Mouse (Mus musculus): Measurements from ENCODE around the gene Srebf2. TPM values are rescaled to one million over a fixed set of nuclear protein-coding genes. Genes with fewer than 3 reads are reported as not detected.
"Not testable (repeated sequence)": the region's sequence is repeated elsewhere in the genome, so short reads cannot be mapped to it uniquely, and the experiment has no call there.

Gene Srebf2
- total RNA-seq (2017): 64.0 and 83.8 TPM in 2 replicates

DNA sequence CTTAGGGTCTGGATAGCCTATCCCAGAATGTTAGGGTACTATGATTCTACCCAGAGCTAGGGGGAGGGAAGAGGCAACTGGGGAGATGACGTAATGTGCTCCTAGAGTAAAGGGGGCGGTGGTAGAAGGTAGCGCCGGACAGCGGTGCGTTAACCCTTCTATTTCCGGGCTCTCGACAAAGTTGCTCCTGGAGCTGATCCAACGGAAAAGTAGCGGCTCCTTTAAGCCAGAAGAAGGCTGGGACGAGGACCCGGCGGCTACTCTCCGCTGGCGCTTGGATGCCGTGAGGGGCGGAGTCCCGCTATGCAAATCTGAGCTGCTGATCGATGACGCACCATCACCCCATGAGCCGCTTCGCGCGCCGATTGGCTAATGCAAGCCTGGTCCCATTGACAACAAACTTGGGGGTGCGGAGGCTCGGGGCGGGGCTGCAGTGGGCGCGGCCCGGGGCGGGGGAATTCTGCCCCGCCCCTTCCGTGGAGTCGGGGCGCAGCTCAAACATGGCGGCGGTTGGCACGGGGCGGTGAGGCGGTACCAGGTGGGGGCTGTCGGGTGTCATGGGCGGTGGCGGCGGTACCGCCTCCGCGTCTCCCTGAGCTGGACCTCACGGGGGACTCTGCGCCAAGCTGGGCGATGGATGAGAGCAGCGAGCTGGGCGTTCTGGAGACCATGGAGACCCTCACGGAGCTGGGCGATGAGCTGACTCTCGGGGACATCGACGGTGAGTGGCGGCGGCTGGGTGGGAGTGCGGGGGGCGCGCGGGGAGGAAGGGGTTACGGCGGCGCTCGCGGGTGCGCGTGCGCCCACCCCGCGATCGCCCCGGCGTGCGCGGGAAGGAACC is at the start of gene Srebf2:
TSS of gene Srebf2 (plus strand) at position 412 of the 841 bp plus-strand sequence.
- peak; percentile 94 to 96 for ATAC-seq (replicated peaks in 1 of 2; ENCODE audit: insufficient read depth in 1 of 2, low FRiP score in 2 of 2, low TSS enrichment in 1 of 2, low read depth in 1 of 2, poor library complexity in 2 of 2, severe bottlenecking in 2 of 2)

DNA sequence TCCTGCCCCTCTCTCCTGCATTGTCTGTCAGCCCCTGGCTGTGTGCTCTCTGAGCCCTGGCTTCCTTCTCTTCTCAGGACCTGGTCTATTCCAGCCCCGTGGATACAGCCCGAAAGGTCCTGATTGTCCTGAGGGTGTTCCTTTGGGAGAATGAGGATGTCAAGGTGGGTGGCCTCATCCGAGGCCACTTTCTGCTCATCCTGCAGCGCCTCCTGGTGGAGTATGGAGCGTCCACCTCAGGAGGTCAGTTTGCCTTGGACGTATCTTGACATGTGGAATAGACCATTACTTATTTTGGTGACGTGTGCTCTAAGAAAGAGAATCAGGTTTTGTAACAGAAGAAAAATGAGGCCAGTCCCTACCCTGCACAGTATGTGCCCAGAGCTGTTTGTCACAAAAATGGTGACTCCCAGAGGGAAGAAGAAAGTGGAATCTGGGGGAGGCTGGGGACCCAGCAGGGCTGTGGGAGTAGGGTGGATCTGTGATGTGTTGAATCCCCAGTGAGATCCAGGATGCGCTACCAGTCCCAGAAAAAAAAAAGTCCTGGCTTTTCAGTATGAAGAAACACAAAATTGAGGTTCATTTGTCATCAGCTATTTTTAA is 39.9 kb upstream of the Srebf2 start:
- ATAC-seq (replicated peaks in 1 of 2; ENCODE audit: insufficient read depth in 1 of 2, low FRiP score in 2 of 2, low TSS enrichment in 1 of 2, low read depth in 1 of 2, poor library complexity in 2 of 2, severe bottlenecking in 2 of 2): no peak

DNA sequence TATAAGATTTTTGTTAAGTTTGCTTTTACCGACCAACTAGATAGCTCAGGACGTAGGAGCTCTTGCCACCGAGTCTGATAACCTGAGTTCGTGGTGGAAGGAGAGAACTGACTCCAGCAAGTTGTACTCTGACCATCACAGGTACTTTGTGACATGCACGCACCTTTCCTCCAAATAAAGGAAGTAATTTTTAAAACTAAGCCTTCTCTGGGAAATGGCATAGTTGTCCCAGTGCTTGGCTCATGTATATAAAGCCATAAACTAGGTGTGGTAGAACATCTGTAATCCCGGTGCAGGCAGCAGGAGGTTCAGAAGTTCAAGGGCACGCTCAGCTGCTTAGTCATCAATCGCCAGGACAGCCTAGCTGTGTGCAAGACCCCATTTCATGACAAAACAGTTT is 26.4 kb upstream of the Srebf2 start:
- no peak for ATAC-seq (replicated peaks in 1 of 2; ENCODE audit: insufficient read depth in 1 of 2, low FRiP score in 2 of 2, low TSS enrichment in 1 of 2, low read depth in 1 of 2, poor library complexity in 2 of 2, severe bottlenecking in 2 of 2)

DNA sequence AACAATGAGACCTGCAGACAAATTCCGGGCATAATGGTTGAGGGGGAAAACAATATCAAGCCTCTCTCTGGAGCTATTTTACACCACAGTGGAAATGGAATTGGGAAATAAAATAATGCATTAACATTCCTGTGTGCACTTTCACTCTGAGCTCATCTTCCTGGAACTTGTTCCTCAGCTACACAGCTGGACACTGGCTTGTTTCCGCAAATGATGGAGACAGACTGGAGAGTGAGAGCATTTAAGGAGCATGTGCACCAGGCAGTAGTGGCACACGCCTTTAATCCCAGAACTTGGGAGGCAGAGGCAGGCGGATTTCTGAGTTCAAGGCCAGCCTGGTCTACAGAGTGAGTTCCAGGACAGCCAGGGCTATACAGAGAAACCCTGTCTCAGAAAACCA is 20.3 kb upstream of the Srebf2 start:
- ATAC-seq (replicated peaks in 1 of 2; ENCODE audit: insufficient read depth in 1 of 2, low FRiP score in 2 of 2, low TSS enrichment in 1 of 2, low read depth in 1 of 2, poor library complexity in 2 of 2, severe bottlenecking in 2 of 2): not testable (repeated sequence)

DNA sequence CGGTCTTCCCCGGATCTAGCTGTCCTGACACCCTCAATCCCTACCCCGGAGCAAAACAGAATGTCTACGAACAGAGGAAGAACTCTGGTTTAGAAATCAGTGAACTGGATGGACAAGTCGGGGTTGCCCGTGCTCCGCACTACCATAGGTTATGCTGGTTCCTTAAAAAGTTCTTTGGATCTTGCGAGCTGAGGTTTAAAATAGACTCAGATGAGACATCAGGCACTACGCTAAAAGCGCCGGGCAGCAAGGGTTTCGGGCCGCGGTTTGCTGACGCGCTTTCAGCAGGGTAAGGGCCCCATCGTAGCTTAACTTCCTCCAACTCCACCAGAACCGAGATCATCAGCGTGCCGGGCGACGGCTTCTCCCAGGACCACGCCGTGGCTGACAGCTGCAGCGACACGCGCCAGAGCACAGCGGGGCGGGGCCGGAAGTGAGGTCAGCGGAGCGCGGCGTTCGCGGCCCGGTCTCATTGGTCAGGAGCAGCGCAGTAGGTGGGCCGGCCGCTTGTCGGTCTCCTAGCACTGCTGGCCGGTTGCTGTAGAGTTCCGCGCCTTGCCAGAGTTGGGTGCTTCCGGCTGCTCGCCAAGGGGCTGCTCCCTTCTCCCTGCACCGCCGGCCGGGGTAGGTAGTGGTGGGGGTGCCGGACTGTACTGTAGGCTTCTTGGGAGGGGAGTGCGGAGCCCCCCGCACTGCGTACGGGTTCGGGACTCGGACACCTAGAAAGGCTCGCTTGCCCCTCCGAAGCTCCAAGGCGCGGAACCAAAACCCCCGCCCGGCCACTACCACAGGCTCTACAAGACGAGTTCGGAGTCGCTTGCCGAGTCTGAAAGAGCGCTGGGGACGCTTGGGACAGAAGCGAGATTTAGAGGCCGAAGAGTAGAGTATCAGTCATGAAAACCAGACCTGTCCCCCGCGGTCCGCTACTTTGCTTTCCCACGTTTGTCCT is 19.3 kb upstream of the Srebf2 start, which contains the start of gene Ccdc134:
TSS of gene Ccdc134 (plus strand) at position 497 of the 949 bp plus-strand sequence.
- ATAC-seq (replicated peaks in 1 of 2; ENCODE audit: insufficient read depth in 1 of 2, low FRiP score in 2 of 2, low TSS enrichment in 1 of 2, low read depth in 1 of 2, poor library complexity in 2 of 2, severe bottlenecking in 2 of 2): peak; percentile 95 to 99

DNA sequence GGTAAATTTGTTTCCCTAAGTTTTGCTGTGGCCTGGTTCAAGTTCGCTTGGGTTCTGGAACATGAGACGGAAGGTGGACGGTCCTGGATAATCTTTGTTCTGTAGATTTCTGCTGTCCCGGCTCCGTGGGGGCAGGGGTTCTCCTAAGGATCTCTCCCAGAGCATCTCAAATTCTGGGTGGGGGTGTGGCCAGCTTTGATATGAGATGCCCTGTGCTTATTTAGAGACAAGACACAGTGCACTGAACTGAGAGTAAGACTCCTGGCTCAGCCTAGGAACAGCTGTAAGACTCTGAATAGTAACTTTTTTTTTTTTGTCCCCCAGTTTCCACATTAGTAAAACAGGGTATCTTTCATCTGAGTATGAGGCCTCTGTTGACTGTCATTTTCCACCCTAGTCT is 18.6 kb upstream of the Srebf2 start:
- no peak for ATAC-seq (replicated peaks in 1 of 2; ENCODE audit: insufficient read depth in 1 of 2, low FRiP score in 2 of 2, low TSS enrichment in 1 of 2, low read depth in 1 of 2, poor library complexity in 2 of 2, severe bottlenecking in 2 of 2)

DNA sequence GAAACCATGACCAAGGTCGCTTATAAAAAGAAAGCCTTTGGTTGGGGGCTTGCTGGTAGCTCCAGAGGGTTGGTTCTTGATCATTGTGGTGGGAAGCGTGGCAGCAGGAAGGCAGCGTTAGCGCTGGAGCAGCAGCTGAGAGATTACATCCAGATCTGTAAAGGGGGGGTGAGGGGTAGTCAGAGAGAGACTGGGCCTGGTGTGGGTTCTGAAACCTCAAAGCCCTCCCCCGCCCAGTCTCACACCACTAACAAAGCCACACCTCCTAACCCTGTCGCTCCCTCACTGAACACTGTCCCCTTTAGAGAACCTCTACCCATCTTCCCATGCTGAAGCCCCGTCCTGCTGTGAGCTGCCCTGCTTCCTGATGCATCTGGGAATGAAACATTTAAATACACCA is 16.4 kb upstream of the Srebf2 start:
- ATAC-seq (replicated peaks in 1 of 2; ENCODE audit: insufficient read depth in 1 of 2, low FRiP score in 2 of 2, low TSS enrichment in 1 of 2, low read depth in 1 of 2, poor library complexity in 2 of 2, severe bottlenecking in 2 of 2): no peak

DNA sequence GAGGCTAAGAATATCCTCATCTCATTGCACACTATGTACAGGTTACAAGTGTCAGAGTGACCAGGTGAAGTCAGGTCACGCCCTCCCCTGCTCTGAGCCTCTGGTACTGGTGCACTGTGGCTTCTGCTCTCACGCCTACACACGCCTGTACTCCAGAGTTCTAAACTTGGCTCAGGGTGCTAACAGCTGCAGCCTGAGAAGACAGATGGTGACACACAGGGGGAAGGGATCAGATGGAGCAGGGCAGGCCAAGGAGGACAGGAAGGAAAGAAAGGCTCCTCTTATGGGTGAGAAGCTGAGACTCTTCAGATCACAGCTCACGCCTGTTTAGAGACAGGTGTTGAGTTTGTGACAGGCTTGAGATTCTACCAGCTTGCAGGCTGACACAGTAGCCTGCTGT is 11.6 kb upstream of the Srebf2 start:
- no peak for ATAC-seq (replicated peaks in 1 of 2; ENCODE audit: insufficient read depth in 1 of 2, low FRiP score in 2 of 2, low TSS enrichment in 1 of 2, low read depth in 1 of 2, poor library complexity in 2 of 2, severe bottlenecking in 2 of 2)

DNA sequence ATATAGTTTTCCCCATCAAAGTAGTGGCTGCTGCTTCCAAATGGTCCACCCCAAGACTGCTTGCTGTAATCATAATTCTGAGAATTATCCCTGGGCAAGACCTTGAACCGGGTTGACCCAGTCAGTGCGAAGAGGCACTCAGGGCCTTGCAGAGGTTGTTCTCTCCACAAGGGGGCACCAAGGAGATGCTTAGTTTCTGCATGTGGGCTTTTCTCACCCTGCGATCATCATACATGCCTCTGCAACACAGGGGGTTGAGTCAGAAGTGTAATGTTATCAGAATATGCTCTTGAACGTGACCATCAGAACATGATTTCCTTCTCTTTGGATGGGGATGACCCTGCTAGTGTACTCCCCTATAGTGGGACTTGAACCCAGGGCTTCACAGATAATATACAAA is 8.4 kb upstream of the Srebf2 start:
- ATAC-seq (replicated peaks in 1 of 2; ENCODE audit: insufficient read depth in 1 of 2, low FRiP score in 2 of 2, low TSS enrichment in 1 of 2, low read depth in 1 of 2, poor library complexity in 2 of 2, severe bottlenecking in 2 of 2): peak; percentile 75; a peak in 3 of 4 replicates

DNA sequence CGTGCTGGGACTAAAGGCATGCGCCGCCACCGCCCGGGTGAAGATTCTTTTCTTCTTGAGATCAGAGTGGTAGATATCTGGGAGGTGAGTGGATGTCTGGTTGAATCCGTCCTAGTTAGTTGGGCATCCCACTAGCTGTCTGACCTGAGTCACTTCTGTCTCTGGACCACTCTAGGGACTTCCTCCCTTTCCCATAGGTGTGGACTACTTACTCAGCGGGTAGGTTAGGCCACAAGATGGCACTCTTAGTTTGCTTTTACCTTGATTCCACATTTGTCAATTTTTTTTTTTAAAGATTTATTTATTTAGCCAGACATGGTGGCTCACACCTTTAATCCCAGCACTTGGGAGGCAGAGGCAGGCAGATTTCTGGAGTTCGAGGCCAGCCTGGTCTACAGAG is 7.8 kb upstream of the Srebf2 start:
- no peak for ATAC-seq (replicated peaks in 1 of 2; ENCODE audit: insufficient read depth in 1 of 2, low FRiP score in 2 of 2, low TSS enrichment in 1 of 2, low read depth in 1 of 2, poor library complexity in 2 of 2, severe bottlenecking in 2 of 2)

DNA sequence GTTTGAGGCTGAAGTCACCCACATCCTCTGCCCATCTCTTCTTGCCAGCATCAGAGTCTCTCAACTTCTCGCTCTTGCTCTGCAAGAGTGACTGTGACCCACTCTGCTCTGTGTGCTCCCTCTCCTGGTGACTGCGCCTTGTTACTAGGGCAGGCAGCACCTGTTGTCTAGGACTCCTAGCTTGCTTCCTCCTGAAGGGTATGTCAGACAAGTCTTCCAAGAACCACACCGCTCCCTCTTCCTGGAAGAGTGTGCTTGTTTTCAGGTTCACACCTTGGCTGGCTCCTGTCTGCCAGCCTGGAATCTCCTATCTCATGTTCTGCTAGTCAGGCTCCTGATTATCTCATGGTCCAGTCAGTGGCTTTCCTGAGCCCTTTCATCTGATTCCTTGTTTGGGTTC is 6.6 kb upstream of the Srebf2 start:
- no peak; a peak in 1 of 4 replicates for ATAC-seq (replicated peaks in 1 of 2; ENCODE audit: insufficient read depth in 1 of 2, low FRiP score in 2 of 2, low TSS enrichment in 1 of 2, low read depth in 1 of 2, poor library complexity in 2 of 2, severe bottlenecking in 2 of 2)

DNA sequence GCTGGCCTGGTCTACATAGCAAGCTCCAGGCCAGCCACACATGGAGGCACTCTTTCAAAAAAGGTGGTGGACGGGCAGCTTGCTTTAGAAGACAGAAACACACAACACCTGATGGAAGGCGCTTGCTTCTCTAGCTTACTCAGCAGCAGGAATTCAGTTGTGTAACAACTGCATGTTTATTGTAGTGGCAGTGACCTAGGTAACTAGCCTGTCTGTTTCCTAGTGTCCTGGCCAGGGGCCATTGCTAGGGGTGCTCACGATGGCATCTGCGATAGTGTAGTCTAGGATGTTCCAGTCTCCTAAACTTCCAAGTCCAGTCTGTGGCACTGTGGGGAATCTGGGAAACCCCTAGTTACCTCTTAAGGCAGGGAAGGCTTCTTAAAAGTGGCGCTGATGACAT is 2.8 kb upstream of the Srebf2 start:
- ATAC-seq (replicated peaks in 1 of 2; ENCODE audit: insufficient read depth in 1 of 2, low FRiP score in 2 of 2, low TSS enrichment in 1 of 2, low read depth in 1 of 2, poor library complexity in 2 of 2, severe bottlenecking in 2 of 2): no peak

DNA sequence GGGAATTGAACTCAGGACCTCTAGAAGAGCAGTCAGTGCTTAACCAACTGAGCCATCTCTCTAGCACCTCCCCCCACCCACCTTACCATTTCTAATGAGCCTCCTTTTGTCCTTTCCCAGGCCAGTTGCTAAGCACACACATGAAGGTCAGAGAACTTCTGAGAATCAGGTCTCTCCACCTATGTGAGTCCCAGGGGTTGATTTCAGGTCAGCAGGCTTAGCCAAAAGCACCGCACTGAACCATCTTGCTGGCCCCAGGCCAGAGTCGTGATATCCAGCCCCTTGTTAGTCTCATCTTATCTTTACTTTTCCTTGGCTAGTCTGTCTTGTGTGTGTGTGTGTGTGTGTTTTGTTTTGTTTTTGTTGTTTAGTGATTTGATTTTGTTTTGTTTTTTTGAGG is 1.6 kb upstream of the Srebf2 start:
- no peak for ATAC-seq (replicated peaks in 1 of 2; ENCODE audit: insufficient read depth in 1 of 2, low FRiP score in 2 of 2, low TSS enrichment in 1 of 2, low read depth in 1 of 2, poor library complexity in 2 of 2, severe bottlenecking in 2 of 2)

DNA sequence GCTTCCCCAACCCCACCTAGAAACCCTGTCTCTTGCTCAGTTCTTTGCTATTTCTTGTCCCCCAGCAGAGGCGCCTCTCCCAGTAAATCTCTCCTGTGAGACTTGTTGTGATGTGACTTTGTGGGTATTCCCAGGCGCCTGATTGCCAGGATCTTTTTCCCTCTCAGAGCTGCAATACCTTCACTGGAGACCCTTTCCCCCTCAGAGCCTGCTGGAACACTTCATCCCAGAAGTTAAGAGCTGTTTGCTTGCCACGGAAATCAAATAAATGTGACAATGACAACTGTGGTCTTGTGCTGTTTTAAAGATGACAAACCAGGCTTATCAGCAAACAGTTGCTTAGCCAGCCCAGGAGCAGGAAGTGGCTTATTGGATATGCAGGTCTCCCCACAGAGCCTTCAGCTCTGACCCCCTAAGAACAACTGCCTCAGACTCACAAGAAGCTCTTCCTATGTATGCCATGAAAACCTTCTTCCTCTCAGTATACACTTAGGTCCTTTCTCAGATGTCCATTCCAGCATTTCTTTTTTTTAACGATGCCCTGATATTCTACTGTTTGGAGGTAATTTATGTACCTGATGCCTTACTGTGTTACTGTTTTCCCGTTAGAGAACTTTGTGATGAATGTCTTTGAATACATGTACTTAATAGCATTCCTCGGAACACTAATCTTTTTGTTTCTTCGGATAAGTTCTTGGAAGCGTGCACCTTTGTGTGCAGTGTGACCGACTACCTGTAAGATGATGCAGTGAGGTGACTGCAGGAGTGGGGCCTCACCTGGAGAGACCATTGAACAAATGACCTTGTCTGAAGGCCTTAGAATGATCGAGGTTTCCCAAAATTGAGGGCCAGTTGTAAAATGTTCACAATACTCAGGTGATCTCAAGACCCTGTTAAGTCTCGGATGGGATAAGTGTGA is 871 bp upstream of the Srebf2 start:
- 0 out of 4 replicates have a peak, but pooled peaks of 1 of the 2 experiments have one; percentile 1 for ATAC-seq (replicated peaks in 1 of 2; ENCODE audit: insufficient read depth in 1 of 2, low FRiP score in 2 of 2, low TSS enrichment in 1 of 2, low read depth in 1 of 2, poor library complexity in 2 of 2, severe bottlenecking in 2 of 2)

DNA sequence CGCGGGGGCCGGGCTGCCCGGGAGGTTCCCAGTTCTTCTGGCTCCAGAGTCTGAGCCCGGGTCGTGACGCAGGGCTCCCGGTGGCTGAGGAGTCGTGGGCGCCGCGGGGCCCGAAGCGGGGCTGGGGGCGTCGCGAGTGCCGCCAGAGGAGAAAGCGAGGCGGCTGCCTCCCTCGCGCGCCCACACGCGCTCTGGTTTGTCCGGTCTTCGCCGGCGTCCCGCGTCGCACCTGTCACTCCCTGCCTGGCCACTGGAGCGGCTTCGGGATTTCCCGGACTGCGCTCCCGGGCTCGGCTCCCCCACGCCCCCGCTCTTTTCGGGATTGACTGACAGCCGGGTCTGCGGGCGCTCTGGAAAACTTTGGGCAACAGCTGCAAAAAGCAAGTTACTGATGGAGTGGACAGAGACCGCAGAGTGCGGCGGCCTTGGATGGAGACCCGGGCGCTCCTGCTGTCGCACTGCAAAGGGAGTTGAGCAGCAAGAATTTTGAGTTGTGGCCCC is 680 bp downstream of the Srebf2 start:
- no peak for ATAC-seq (replicated peaks in 1 of 2; ENCODE audit: insufficient read depth in 1 of 2, low FRiP score in 2 of 2, low TSS enrichment in 1 of 2, low read depth in 1 of 2, poor library complexity in 2 of 2, severe bottlenecking in 2 of 2)

DNA sequence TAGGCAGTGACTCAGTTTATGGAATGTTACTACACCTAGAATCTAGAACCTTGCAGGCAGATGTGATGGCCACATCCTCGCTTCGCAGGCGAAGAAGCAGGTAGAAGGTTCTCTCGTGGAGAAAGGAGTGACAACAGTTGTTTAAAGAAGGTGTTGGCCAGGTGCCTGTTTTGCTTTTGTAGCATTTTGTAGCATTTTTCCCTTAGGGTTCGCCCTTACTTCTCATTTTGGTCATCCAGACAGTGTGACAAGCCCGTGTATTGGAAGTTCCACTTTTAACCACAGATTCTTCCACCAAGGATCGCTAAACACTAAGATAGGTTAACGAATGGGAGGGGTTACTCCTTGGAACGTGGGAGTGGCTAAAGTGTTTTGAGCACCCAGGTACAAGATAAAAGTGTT is 1.5 kb downstream of the Srebf2 start:
- ATAC-seq (replicated peaks in 1 of 2; ENCODE audit: insufficient read depth in 1 of 2, low FRiP score in 2 of 2, low TSS enrichment in 1 of 2, low read depth in 1 of 2, poor library complexity in 2 of 2, severe bottlenecking in 2 of 2): no peak

DNA sequence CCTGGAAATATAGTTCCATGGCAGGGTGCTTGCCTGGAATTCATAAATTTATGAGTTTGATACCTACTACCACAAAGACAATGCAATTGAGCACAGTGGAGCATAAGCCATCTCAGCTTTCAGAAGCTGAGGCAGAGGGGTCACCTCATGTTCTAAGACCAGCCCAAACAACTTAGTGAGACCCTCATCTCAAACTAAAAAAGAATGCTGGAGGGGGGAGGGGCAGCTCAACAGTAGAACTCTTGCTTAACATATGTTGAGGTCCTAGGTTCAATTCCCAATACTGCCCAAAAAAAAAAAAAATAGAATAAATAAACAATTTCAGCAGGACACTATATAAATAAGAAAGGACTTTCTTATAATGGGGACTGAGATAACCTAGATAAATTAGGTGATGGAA is 3.1 kb downstream of the Srebf2 start:
- ATAC-seq (replicated peaks in 1 of 2; ENCODE audit: insufficient read depth in 1 of 2, low FRiP score in 2 of 2, low TSS enrichment in 1 of 2, low read depth in 1 of 2, poor library complexity in 2 of 2, severe bottlenecking in 2 of 2): no peak
